Mouse (Mus musculus) frontal cortex, adult (tissue): ENCODE measurements around the gene Prkcz.
"Not testable (repeated sequence)": the region's sequence is repeated elsewhere in the genome, so short reads cannot be mapped to it uniquely, and the experiment has no call there.

Source experiments
- ATAC-seq: cut with Nextera tagmentation; 2 replicates; pipeline ENCODE4 v1.9.2; 2017; ENCODE audit warnings: mild to moderate bottlenecking, moderate library complexity, mixed read lengths; ENCODE audit not compliant: low TSS enrichment

Prkcz gene

GRCm38 (mm10) chr4:155283001-155283503 is 78.1 kb downstream of the Prkcz start:
- 0 out of 2 replicates have a peak, but pooled peaks have one; percentile 1 for ATAC-seq

GRCm38 (mm10) chr4:155282231-155282630 is 78.9 kb downstream of the Prkcz start:
- no peak for ATAC-seq

DNA sequence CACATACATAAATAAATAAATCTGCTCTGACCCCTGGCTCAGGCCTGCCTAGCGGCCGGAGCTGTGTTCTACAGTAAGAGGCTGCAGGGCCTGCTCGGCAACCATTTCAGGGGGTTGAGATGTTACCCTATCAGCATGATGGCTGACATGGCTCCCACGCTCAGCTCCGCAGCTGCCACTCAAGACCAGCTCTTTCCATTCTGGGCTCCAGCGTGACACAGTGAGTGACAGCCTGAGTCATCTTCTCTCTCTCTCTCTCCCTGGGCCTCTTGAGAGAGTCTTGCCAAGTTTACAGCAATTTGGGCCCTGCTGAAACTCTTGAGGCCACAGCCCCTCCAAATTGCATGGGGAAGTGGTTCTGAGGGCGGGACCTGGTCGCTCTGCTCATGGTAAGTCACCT is 79.5 kb downstream of the Prkcz start:
- ATAC-seq = peak; percentile 73

- ATAC-seq = no peak
These were observed 79.9 kb downstream of the Prkcz start for GRCm38 (mm10) chr4:155281227-155281626.

DNA sequence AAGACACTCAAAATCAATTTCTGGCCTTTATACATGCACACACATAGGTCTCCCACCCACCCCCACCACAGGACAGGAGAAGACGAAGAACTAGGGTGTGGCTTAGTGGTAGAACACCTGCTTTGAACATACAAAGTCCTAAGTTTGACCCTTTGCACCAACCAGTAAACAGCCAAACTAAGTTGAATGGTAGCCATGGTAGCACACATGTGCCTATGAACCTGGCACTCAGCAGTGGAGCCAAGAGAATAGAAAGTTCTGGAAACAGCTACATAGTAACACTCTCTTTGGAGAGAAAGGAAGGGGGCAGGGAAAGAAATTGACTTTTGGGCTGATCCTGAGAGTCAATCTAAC is 80.4 kb downstream of the Prkcz start:
- no peak for ATAC-seq

DNA sequence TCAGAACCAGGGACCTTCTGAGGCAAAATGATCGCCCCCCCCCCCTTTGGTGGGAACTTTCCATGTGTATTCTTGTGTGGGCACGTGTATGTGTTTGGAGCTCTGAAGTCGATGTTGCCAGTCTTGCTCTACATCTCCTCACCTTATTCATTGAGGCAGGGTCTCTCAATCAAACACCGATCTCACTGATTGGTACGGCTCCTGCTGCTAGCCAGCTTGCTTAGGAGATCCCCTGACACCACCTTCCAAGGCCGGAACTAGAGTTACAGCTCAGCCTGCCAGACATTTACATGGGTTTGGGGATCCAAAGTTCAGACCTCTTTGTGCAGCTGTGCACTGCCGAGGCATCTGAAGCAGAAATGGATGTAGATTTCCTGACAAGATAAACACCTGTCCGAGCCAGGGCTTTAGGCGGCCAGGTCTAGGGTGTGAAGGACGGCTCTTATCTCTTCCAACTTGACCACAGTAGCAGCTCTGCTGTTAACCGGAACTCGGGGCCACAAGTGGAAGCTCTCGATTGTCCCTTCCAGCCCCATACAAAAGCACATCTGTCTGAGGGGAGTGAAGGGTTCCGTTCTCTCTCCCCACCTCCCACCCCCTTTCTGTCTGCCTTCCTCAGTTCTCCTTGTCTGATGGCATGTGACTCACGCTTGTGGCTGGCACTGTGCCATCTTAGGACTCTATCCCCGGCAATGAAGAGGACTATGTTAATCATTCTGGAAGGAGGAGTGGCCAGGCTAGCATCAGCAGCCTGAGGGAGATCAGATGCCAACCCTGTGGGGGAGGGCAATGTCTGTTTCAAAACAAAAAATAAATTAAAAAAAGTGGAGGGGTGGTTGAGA is 81.0 kb downstream of the Prkcz start:
- no peak for ATAC-seq

GRCm38 (mm10) chr4:155279054-155279453 is 82.1 kb downstream of the Prkcz start:
- no peak for ATAC-seq

DNA sequence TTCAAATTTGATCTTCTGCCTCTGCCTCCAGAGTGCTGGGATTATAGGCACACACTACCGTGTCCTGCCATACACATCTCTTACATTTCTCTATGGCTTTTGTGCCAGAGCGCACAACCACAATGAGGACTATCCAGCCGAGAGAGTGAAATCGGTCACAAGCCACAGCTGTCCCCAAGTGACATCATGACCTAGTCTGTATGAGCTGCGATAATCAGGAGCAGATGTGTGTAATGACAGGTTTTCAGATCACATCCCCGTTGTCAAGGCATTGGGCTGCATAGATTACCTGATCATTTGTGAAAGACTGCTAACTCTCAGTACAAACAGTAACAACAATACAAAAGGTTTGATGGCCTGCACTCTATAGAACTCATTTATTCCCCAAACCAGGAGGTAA is 83.2 kb downstream of the Prkcz start:
- no peak for ATAC-seq

DNA sequence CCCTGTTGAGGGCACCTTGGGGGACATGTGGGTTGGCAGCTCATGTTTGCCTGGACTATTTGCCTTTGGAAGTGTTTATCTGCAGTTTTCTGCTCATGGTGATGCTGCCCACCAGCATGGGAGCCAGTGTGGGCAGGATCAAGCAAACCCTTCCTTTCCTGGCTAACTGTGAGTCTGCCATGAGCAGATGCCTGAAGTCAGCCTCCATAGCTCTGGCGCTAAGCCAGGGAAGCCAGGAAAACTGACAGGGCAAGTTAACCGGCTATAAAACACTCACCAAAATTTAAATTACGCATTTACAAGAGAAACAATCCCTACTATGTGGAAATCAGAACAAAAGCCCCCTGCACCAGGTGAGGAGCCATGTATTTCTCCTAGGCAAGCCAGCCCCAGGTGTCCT is 86.3 kb downstream of the Prkcz start:
- ATAC-seq = peak; percentile 48

GRCm38 (mm10) chr4:155274451-155274850 is 86.7 kb downstream of the Prkcz start:
- no peak for ATAC-seq

DNA sequence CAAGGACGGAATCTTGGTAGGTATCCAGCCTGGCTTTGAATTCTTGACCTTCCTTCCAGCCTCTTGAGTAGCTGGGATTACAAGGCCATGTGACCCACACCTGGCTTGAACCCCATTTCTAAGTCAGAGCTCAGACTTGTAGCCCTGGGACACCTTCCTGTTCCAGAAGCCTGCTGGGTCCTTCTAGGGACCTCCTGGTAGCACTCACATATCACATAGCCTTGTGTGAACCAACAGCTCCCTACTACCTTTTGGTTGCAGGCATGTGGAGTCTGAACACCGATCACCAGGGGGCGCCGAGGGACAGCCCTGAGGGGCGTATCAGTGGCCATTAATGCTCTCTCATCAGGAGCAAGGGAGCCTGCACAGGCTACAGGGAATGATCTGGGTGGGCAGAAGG is 92.8 kb downstream of the Prkcz start:
- peak; percentile 45; the same call in 1 of the 2 replicates for ATAC-seq

GRCm38 (mm10) chr4:155267639-155268175 is 93.5 kb downstream of the Prkcz start:
- ATAC-seq = no peak

GRCm38 (mm10) chr4:155267047-155267543 is 94.1 kb downstream of the Prkcz start:
- no peak for ATAC-seq

- ATAC-seq = no peak
These were observed 96.4 kb downstream of the Prkcz start for GRCm38 (mm10) chr4:155264521-155265321.

- ATAC-seq = no peak
These were observed 108.9 kb downstream of the Prkcz start for GRCm38 (mm10) chr4:155252253-155252652.

GRCm38 (mm10) chr4:155251147-155251546 is 110.0 kb downstream of the Prkcz start:
- no peak for ATAC-seq

DNA sequence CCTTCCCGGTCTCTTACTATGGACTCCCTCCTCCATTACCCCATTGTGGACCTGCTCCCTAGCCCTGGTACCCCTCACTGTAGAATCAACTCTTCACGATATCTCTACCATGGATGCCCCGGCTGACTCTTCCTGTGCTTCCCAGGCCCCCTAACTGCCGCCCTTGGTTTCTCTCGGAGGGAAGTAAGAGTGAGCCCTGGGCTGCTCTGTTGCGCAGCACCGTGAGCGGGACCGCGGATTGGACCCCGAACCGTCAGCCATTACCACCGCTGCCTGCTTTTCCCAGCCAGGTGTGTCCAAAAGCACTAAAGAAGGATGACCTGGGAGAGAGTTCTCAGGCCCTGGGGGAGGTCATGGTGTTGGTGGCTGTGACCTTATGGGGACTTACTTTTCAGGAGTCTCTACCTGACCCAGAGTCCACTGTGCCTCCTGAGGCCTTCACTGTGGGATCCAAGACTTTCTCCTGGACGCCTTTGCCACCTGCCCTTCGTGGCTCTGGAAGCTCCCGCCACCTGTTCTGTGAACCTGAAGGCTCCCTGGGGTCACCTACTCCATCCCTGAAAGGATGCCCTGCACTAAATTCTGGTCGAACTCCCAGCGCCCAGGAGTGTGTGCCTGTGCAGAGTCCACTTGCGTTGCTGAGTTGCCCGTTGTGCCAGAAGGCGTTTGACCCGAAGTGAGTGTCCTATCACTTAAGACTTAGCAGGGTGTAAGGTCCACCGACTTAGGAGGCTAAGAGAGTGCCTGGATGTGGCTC is 110.6 kb downstream of the Prkcz start:
- ATAC-seq = no peak

DNA sequence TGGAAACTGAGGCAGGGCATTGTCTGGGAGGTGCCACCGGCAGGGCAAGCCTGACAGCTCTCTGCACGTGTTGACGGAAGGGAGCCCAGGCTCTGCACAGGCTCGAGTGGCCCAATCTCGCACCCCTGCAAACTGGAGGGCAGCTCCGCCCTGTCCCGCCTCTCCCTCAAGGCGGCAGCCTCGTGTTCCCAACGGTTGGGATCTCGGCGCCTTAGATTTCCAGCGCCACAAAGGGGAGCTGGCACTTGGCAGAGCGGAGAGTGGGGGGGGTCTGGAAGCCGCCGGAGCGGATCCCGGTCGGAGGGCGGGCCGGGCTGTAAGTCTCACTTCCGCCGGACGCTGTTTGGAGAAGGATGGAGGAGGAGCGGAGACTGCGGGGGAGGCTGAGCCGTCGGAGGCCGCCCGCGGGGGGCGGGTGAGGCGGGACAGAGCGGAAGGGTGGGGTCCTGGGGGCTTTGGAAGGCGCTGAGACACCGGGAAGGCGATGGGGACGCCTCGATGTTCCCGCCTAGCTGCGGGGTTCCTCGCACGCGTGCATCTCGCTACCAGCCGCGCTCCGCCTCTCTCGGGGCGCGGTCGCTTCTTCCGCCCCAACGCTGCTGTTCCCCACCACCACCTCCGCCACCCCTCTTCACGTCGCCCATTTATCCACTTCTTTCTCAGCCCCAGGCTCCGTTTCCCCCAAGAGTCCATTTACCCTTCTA is 111.4 kb downstream of the Prkcz start, which contains the start of gene Faap20:
Gene Faap20 (plus strand): TSS at position 155 of the 704 bp plus-strand sequence.
- peak; percentile 60 for ATAC-seq

- ATAC-seq = peak; percentile 48; the same call in 1 of the 2 replicates
These were observed 111.9 kb downstream of the Prkcz start for GRCm38 (mm10) chr4:155249257-155249647.

DNA sequence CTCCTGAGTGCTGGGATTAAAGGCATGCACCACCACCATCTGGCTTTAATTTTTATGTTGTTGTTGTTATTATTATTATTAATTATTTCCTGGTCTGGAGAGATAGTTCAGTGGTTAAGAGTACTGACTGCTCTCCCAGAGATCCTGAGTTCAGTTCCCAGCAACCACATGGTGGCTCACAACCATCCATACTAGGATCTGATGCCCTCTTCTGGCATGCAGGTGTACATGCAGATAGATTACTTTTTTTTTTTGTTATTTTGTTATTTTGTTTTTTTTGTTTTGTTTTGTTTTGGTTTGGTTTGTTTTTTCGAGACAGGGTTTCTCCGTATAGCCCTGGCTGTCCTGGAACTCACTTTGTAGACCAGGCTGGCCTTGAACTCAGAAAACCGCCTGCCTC is 113.1 kb downstream of the Prkcz start:
- ATAC-seq = not testable (repeated sequence)

DNA sequence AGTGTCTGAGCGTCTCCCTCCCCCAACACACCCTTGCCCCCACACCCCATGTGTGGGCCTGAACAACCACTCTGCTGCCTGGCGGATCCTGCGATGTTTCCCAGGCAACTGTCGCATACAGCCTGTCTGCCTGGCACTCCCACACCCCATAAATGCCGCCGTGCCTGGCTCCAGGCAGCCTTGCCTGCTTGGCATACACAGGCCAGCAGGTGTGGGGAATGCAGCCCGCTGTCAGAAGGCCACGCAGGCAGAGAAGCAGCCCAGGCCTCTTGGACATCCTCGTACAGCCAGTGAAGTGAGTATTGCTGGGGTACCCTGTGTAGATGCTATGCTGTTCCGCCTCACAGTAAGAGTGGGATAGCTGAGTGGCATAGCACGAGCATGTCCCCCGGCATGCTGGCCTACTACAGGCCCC is 114.5 kb downstream of the Prkcz start:
- peak; percentile 59 for ATAC-seq
